Mouse (Mus musculus): ENCODE measurements around the gene Cdyl.

DNA sequence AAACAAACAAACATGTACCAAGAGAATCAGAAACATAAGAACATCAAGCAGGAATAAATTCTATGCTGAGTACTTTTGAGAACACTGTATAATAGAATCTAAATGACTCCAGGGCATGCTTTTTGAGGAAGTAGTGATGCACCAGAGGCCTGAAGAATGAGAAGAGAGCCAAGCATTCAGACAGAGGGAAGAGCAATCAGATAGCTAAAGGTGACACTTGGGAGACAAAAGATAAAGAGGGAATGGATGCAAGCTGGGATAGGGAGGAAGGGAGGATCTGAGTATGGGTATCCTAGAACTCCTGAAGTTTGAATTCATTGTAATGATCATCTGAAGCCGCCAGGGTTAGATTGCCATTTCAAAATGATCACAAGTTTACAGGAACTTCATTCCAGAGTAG, 38.9 kb upstream of the Cdyl start:
- TF ChIP-seq TAL1 (conservative IDR thresholded peaks at IDR 0.05; ENCODE audit: low read depth, low read length) = no peak
- no peak for TF ChIP-seq CTCF (IDR thresholded peaks at IDR 0.05; ENCODE audit: low read depth, low read length)
- TF ChIP-seq GATA2 (IDR thresholded peaks at IDR 0.05; ENCODE audit: borderline replicate concordance, low read depth, low read length) = no peak
- TF ChIP-seq POLR2AphosphoS5 (IDR thresholded peaks at IDR 0.05; ENCODE audit: insufficient replicate concordance, low read depth, low read length) = no peak
